Mouse (Mus musculus) intestine, embryonic 14.5 days (tissue): ENCODE results near the gene Lrmda. TPM values are rescaled to one million over a fixed set of nuclear protein-coding genes. Genes with fewer than 3 reads are reported as not detected.

Source experiments
- ATAC-seq: fragments of 200-750 bp; cut with Nextera tagmentation; replicated peaks from 2 replicates; pipeline ENCODE4 v1.8.0; 2017; ENCODE audit warnings: low read depth, moderate number of reproducible peaks, moderate TSS enrichment, moderate library complexity; ENCODE audit not compliant: low FRiP score, low TSS enrichment
- DNase-seq: peaks from one replicate; pipeline ENCODE4 v3.0.0-alpha.2; 2018; ENCODE audit warnings: low spot score
- H3K27ac ChIP-seq: fragments of 300-500 bp; sonication (generic); 2 replicates; pipeline ENCODE4 v1.5.1; 2014; ENCODE audit warnings: low read depth, mild to moderate bottlenecking, control low read depth
- H3K27me3 ChIP-seq: fragments of 300-500 bp; sonication (generic); replicated peaks from 2 replicates; pipeline ENCODE4 v1.6.1; 2014; ENCODE audit warnings: low read length, control low read depth; ENCODE audit not compliant: control insufficient read depth, insufficient read depth
- H3K36me3 ChIP-seq: fragments of 300-500 bp; sonication (generic); 2 replicates; pipeline ENCODE4 v1.6.1; 2014; ENCODE audit warnings: low read length, control low read depth; ENCODE audit not compliant: control insufficient read depth, insufficient read depth
- H3K4me1 ChIP-seq: fragments of 300-500 bp; sonication (generic); replicated peaks from 2 replicates; pipeline ENCODE4 v1.6.1; 2014; ENCODE audit warnings: low read length, control low read depth, mixed read lengths; ENCODE audit not compliant: control insufficient read depth, insufficient read depth
- H3K4me2 ChIP-seq: fragments of 300-500 bp; sonication (generic); 2 replicates; pipeline ENCODE4 v1.6.1; 2014; ENCODE audit warnings: low read length
- H3K4me3 ChIP-seq: fragments of 300-500 bp; sonication (generic); 2 replicates; pipeline ENCODE4 v1.5.1; 2014; ENCODE audit warnings: low read depth, low read length, control low read depth, mixed read lengths
- H3K9ac ChIP-seq: fragments of 300-500 bp; sonication (generic); 2 replicates; pipeline ENCODE4 v1.6.1; 2014; ENCODE audit warnings: mild to moderate bottlenecking, low read length
- H3K9me3 ChIP-seq: fragments of 300-500 bp; sonication (generic); 2 replicates; pipeline ENCODE4 v1.6.1; 2016; ENCODE audit warnings: low read length, control low read depth; ENCODE audit not compliant: control insufficient read depth
- WGBS: fragments of 180-500 bp; shearing (Covaris S2); extraction: QIAGEN DNeasy Blood & Tissue Kit; methylation state at CpG from one replicate; pipeline ENCODE4 v1.1.7; 2014; 5-methylcytosine and 5-hydroxymethylcytosine counted together
- polyA plus RNA-seq: library from polyadenylated mRNA; unstranded; fragments of >200 nt; fragmentation: Nextera tagmentation; extraction: Ambion mirVana; gene quantifications from 2 replicates; pipeline ENCODE4 v1.2.1, GENCODE M21; 2014

Lrmda gene
- polyA plus RNA-seq, 1 experiment from 2014 or later = 0.70 TPM

- no peak overlapping the region for H3K27ac ChIP-seq
- no peaks in the 10 kb centered on the region for H3K36me3 ChIP-seq
- no peak overlapping the region for H3K4me2 ChIP-seq
- WGBS = 55% methylated on average over 2 of the region's 2 CpGs
- DNase-seq (no peak), ATAC-seq (no peak)
- no peaks in the 10 kb centered on the region for H3K27me3 ChIP-seq
- no peak overlapping the region for H3K9ac ChIP-seq
- H3K9me3 ChIP-seq = no peaks in the 10 kb centered on the region
- no peak overlapping the region for H3K4me3 ChIP-seq
- H3K4me1 ChIP-seq = peaks cover 25% of the 10 kb centered on the region
Measured at GRCm38 (mm10) chr14:22942569-22942968, 923.1 kb downstream of the Lrmda start.

GRCm38 (mm10) chr14:22949466-22949865, 930.0 kb downstream of the Lrmda start:
- Histone ChIP-seq H3K4me3 (no peak overlapping the region), H3K36me3 (no peaks in the 10 kb centered on the region)
- ATAC-seq = no peak

GRCm38 (mm10) chr14:22952981-22953380, 933.5 kb downstream of the Lrmda start:
- DNase-seq (no peak), ATAC-seq (no peak)
- Histone ChIP-seq H3K9me3 (no peaks in the 10 kb centered on the region), H3K27ac (no peak overlapping the region), H3K9ac (no peak overlapping the region), H3K27me3 (no peaks in the 10 kb centered on the region), H3K36me3 (no peaks in the 10 kb centered on the region), H3K4me3 (no peak overlapping the region), H3K4me1 (no peaks in the 10 kb centered on the region), H3K4me2 (no peak overlapping the region)
- 75% methylated on average over 1 of the region's 1 CpGs for WGBS

More at GRCm38 (mm10) chr14:22949466-22949865, 930.0 kb downstream of the Lrmda start:
- H3K4me1 ChIP-seq = no peaks in the 10 kb centered on the region
- no peak overlapping the region for H3K4me2 ChIP-seq
- H3K9me3 ChIP-seq = no peaks in the 10 kb centered on the region
- no peak overlapping the region for H3K27ac ChIP-seq
- no peaks in the 10 kb centered on the region for H3K27me3 ChIP-seq
- H3K9ac ChIP-seq = no peak overlapping the region
- DNase-seq = no peak

GRCm38 (mm10) chr14:22960166-22960565, 940.7 kb downstream of the Lrmda start:
- 53% methylated on average over 1 of the region's 1 CpGs for WGBS

GRCm38 (mm10) chr14:22964796-22965660, 945.5 kb downstream of the Lrmda start:
- no peaks in the 10 kb centered on the region for H3K36me3 ChIP-seq
- H3K4me2 ChIP-seq = no peak overlapping the region
- H3K9ac ChIP-seq = no peak overlapping the region
- DNase-seq (no peak), ATAC-seq (peak; percentile 71; the same call in 1 of the 2 replicates)
- no peaks in the 10 kb centered on the region for H3K27me3 ChIP-seq
- peak overlapping the region; percentile 69 for H3K27ac ChIP-seq
- no peaks in the 10 kb centered on the region for H3K9me3 ChIP-seq
- 65% methylated on average over 9 of the region's 9 CpGs for WGBS
- peaks cover 3% of the 10 kb centered on the region; the same call in 1 of the 2 replicates for H3K4me1 ChIP-seq
- no peak overlapping the region for H3K4me3 ChIP-seq

More at GRCm38 (mm10) chr14:22960166-22960565, 940.7 kb downstream of the Lrmda start:
- H3K4me2 ChIP-seq = no peak overlapping the region
- H3K4me3 ChIP-seq = no peak overlapping the region
- H3K9ac ChIP-seq = no peak overlapping the region
- no peak overlapping the region for H3K27ac ChIP-seq
- ATAC-seq (no peak), DNase-seq (no peak)
- no peaks in the 10 kb centered on the region; the same call in 1 of the 2 replicates for H3K4me1 ChIP-seq
- no peaks in the 10 kb centered on the region for H3K36me3 ChIP-seq
- H3K27me3 ChIP-seq = no peaks in the 10 kb centered on the region
- H3K9me3 ChIP-seq = no peaks in the 10 kb centered on the region

- Histone ChIP-seq H3K4me3 (no peak overlapping the region), H3K9me3 (no peaks in the 10 kb centered on the region), H3K27me3 (no peaks in the 10 kb centered on the region), H3K4me1 (peaks cover 3% of the 10 kb centered on the region; the same call in 1 of the 2 replicates), H3K27ac (no peak overlapping the region), H3K36me3 (no peaks in the 10 kb centered on the region), H3K9ac (no peak overlapping the region), H3K4me2 (no peak overlapping the region)
- no peak for DNase-seq
- ATAC-seq = no peak
- 67% methylated on average over 5 of the region's 5 CpGs for WGBS
Measured at GRCm38 (mm10) chr14:22968705-22969104, 949.2 kb downstream of the Lrmda start.

- no peak for DNase-seq
- Histone ChIP-seq H3K4me3 (no peak overlapping the region), H3K27me3 (no peaks in the 10 kb centered on the region), H3K9me3 (no peaks in the 10 kb centered on the region), H3K4me1 (no peaks in the 10 kb centered on the region), H3K27ac (no peak overlapping the region), H3K9ac (no peak overlapping the region), H3K36me3 (no peaks in the 10 kb centered on the region), H3K4me2 (no peak overlapping the region)
- 57% methylated on average over 2 of the region's 2 CpGs for WGBS
- ATAC-seq = no peak
Measured at GRCm38 (mm10) chr14:22986736-22987135, 967.2 kb downstream of the Lrmda start.

GRCm38 (mm10) chr14:22988090-22988669, 968.7 kb downstream of the Lrmda start:
- DNase-seq (no peak), ATAC-seq (no peak)
- Histone ChIP-seq H3K9me3 (no peaks in the 10 kb centered on the region), H3K36me3 (no peaks in the 10 kb centered on the region), H3K4me1 (no peaks in the 10 kb centered on the region), H3K27me3 (no peaks in the 10 kb centered on the region), H3K9ac (no peak overlapping the region), H3K4me3 (no peak overlapping the region), H3K27ac (no peak overlapping the region), H3K4me2 (no peak overlapping the region)
- 58% methylated on average over 3 of the region's 3 CpGs for WGBS
